In genomic region chr14:55777176-55777575, GRCm38 (mm10) we compare ENCODE assay signal across 12 mouse cellular contexts. TPM values are rescaled to one million over a fixed set of nuclear protein-coding genes. Genes with fewer than 3 reads are reported as not detected.
"Had no signal": no experiment of that assay in that cellular context is flagged by ENCODE, and none has a peak within 500 bp of the region (broad histone marks: within the 10 kb centered on the region; RNA-seq: fewer than 3 reads in every experiment).

No protein-coding gene starts in this region.

- H3K4me1 ChIP-seq: midbrain, embryonic 12.5 days had no signal

- H3K36me3 ChIP-seq: liver, embryonic 12.5 days; midbrain, embryonic 12.5 days; neural tube, embryonic 15.5 days had no signal

- H3K4me2 ChIP-seq: limb, embryonic 15.5 days; liver, embryonic 12.5 days; lung, embryonic 14.5 days; midbrain, embryonic 12.5 days; neural tube, embryonic 15.5 days had no signal

- DNase-seq: kidney, adult 8-10 months; layer of hippocampus, postnatal 36 days; lung, embryonic 14.5 days; lung, postnatal 14 days; right cerebral cortex, adult 18-20 months had no signal

- H3K9ac ChIP-seq: limb, embryonic 15.5 days; liver, embryonic 12.5 days; lung, embryonic 14.5 days; midbrain, embryonic 12.5 days; neural tube, embryonic 15.5 days had no signal

- H3K4me3 ChIP-seq: limb, embryonic 15.5 days; liver, embryonic 12.5 days; midbrain, embryonic 12.5 days; neural tube, embryonic 15.5 days had no signal

- H3K9me3 ChIP-seq: limb, embryonic 15.5 days; liver, embryonic 12.5 days; megakaryocyte, embryonic 14.5 days; midbrain, embryonic 12.5 days; neural tube, embryonic 15.5 days had no signal

- H3K27ac ChIP-seq: limb, embryonic 15.5 days; liver, embryonic 12.5 days; macrophage; midbrain, embryonic 12.5 days; neural tube, embryonic 15.5 days had no signal

- ATAC-seq: liver, embryonic 12.5 days had no signal

RNA-seq across cellular contexts. Expression of gene Ltb4r1, which starts 11.4 kb away (rescaled TPM):
- total RNA-seq: layer of hippocampus, postnatal 36 days had no signal

RNA-seq across cellular contexts. Expression of gene Ltb4r2, which starts 15.9 kb away (rescaled TPM):
- polyA plus RNA-seq: macrophage had no signal

RNA-seq across cellular contexts. Expression of gene Cideb, which starts 18.9 kb away (rescaled TPM):
- polyA plus RNA-seq: midbrain, embryonic 12.5 days; testis, adult 2 months had no signal
